Mouse (Mus musculus) small intestine, adult 2 months (tissue): ENCODE data around the gene Wfdc8.
A peak's percentile ranks its signal among the peaks of the same experiment; 100 is the strongest.

ENCODE experiments used
- CTCF ChIP-seq: fragments of 200-500 bp; IDR thresholded peaks from 2 replicates; pipeline ENCODE4 v1.5.1; 2012; ENCODE audit warnings: low read depth, mild to moderate bottlenecking, control low read depth, inconsistent platforms, low read length, moderate library complexity, mixed read lengths; ENCODE audit not compliant: insufficient replicate concordance, insufficient read length; ENCODE audit errors: extremely low read depth
- POLR2A ChIP-seq: fragments of 200-500 bp; IDR thresholded peaks from 2 replicates; pipeline ENCODE4 v1.6.1; 2012; ENCODE audit warnings: low read depth, mild to moderate bottlenecking, control low read depth, inconsistent platforms, low read length, moderate library complexity

DNA sequence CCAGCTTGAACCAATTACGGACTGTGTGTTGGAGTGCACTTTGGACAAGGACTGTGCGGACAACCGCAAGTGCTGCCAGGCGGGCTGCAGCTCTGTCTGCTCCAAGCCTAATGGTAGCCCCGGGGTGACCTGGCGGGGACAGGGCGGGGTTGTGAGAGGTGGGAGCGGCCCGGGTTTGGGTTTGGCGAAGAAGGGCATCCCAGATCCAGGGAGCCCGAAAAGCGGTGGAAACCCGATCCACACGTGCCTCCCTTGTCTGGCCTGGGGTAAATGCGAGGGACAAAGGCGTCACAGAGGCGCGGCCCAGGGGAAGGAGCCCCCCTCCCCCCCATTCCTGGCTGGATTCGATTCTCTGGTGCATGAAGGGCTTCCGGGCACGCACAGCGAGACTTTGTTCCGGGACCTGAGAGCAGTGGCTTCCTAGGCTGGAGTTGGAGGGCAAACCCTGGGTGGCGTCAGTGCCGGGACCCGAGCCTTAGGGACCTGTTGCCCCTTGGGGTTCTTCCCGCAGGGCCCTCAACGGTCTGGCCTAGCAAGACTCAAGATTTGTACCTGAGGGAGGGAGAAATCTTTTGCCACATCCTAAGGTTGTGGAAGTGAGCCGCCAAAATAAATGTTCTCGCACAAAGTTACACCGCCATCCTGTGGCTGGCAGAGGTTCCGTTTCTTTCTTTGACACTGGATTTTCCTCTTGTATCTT lies 49.9 kb downstream of the Wfdc8 start:
- TF ChIP-seq POLR2A = no peak
- 0 out of 2 replicates have a peak, but pooled peaks have one; percentile 11 for TF ChIP-seq CTCF
